Mouse (Mus musculus) megakaryocyte, adult 5-6 weeks (primary cell): ENCODE measurements at regions not wholly inside any gene's neighbourhood (a gene's known extent, or its start where the extent isn't known, plus 50 kb on each side); places are given as distances from the start of the nearest gene placed in this dataset.

Experiments
- ATAC-seq: 2 replicates; pipeline ENCODE4 v1.8.0; 2016; ENCODE audit warnings: mild to moderate bottlenecking, inconsistent platforms; ENCODE audit not compliant: poor library complexity, severe bottlenecking

DNA sequence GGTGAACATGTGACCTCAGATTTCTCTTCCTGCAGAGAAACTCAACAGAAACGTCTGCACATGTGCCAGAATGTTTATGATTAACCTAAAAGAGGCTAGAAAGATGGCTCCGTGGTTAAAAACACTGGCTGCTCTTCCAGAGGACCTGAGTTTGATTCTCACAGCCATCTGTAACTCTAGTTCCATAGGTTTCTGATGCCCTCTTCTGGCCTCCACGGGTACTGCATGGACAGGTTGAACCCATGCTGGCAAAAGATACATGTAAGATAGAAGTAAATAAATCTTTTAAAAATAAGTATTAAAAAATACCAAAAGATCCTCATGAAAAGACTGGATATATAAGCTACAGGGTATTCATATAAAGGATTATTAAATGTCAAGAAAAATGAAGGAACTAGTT lies 56.8 kb upstream of the Zfp507 start:
- no peak for ATAC-seq

DNA sequence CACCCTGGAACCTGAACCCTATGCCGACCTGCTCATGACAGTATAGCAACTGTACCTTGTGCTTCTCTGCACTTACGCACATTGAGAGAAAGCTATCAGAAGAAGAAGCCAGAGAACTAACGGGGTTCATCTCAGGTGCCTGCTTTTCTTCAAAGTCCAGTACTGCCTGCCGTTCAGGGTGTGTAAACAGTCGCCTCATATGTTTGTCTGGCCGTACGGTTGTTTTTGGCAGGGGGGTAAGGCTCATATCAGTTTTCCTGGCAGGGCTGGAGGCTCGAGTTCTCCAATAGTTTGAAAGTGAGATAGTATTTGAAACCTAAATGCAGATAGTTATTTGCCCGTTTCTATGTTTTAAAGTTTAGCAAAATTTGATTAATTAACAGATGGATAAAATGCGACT lies 54.9 kb upstream of the Zfp507 start:
- ATAC-seq, result no peak
